Mouse (Mus musculus) MEL (cell line): Measurements from ENCODE around the gene Tub.

Source experiments
- CTCF ChIP-seq, 3 experiments: IDR thresholded peaks in 2 of 3; conservative IDR thresholded peaks in 1 of 3; 2 replicates each; pipeline ENCODE4 v1.5.1; 2011 to 2012; ENCODE audit warnings: low read length in 3 of 3, low read depth in 2 of 3, mild to moderate bottlenecking in 2 of 3, improper control_type of control experiment in 1 of 3, inconsistent platforms in 1 of 3, mixed read lengths in 1 of 3, moderate library complexity in 1 of 3; ENCODE audit not compliant: control insufficient read depth in 1 of 3, insufficient read depth in 1 of 3, poor library complexity in 1 of 3, severe bottlenecking in 1 of 3
- EP300 ChIP-seq, 2 experiments: IDR thresholded peaks; 2 replicates each; pipeline ENCODE4 v1.6.1; 2011; ENCODE audit warnings: improper control_type of control experiment in 2 of 2, low read length in 2 of 2, low read depth in 1 of 2, mild to moderate bottlenecking in 1 of 2
- HCFC1 ChIP-seq: IDR thresholded peaks from 2 replicates; pipeline ENCODE4 v1.6.1; 2012; ENCODE audit warnings: low read depth, mild to moderate bottlenecking, inconsistent platforms, low read length, improper control_type of control experiment, moderate library complexity
- MAZ ChIP-seq: IDR thresholded peaks from 2 replicates; pipeline ENCODE4 v1.6.1; 2012; ENCODE audit warnings: low read depth, mild to moderate bottlenecking, inconsistent platforms, low read length, improper control_type of control experiment
- MYB ChIP-seq: IDR thresholded peaks from 2 replicates; pipeline ENCODE4 v1.6.1; 2011; ENCODE audit warnings: mild to moderate bottlenecking, low read depth, low read length, improper control_type of control experiment
- NELFE ChIP-seq: IDR thresholded peaks from 2 replicates; pipeline ENCODE4 v1.6.1; 2011; ENCODE audit warnings: low read depth, low read length, improper control_type of control experiment
- NRF1 ChIP-seq: IDR thresholded peaks from 2 replicates; pipeline ENCODE4 v1.6.1; 2014; ENCODE audit warnings: low read depth, mild to moderate bottlenecking, inconsistent platforms, low read length, improper control_type of control experiment, moderate library complexity; ENCODE audit not compliant: poor library complexity, insufficient read depth, severe bottlenecking
- POLR2A ChIP-seq, 2 experiments: IDR thresholded peaks; 2 replicates each; pipeline ENCODE4 v1.6.1; 2011 to 2012; ENCODE audit warnings: low read length in 2 of 2, mild to moderate bottlenecking in 2 of 2, control low read depth in 1 of 2, improper control_type of control experiment in 1 of 2, low read depth in 1 of 2, moderate library complexity in 1 of 2; ENCODE audit not compliant: control insufficient read depth in 1 of 2, insufficient read depth in 1 of 2, poor library complexity in 1 of 2
- UBTF ChIP-seq: IDR thresholded peaks from 2 replicates; pipeline ENCODE4 v1.6.1; 2012; ENCODE audit warnings: low read depth, mild to moderate bottlenecking, inconsistent platforms, low read length, improper control_type of control experiment, moderate library complexity, borderline replicate concordance; ENCODE audit not compliant: insufficient read depth
- USF1 ChIP-seq: IDR thresholded peaks from 2 replicates; pipeline ENCODE4 v1.6.1; 2014; ENCODE audit warnings: low read depth, mild to moderate bottlenecking, inconsistent platforms, low read length, improper control_type of control experiment, moderate library complexity
- ZC3H11A ChIP-seq: IDR thresholded peaks from 2 replicates; pipeline ENCODE4 v1.6.1; 2012; ENCODE audit warnings: low read depth, mild to moderate bottlenecking, inconsistent platforms, low read length, improper control_type of control experiment
- ZKSCAN1 ChIP-seq: IDR thresholded peaks from 2 replicates; pipeline ENCODE4 v1.6.1; 2012; ENCODE audit warnings: low read depth, mild to moderate bottlenecking, inconsistent platforms, low read length, improper control_type of control experiment, moderate library complexity

GRCm38 (mm10) chr7:108954185-108954584, 4.0 kb downstream of the Tub start:
- peak; percentile 57 to 82 (median 72) for TF ChIP-seq CTCF (IDR thresholded peaks at IDR 0.05 in 2 of 3, conservative IDR thresholded peaks at IDR 0.05 in 1 of 3; ENCODE audit: control insufficient read depth in 1 of 3, insufficient read depth in 1 of 3, low read depth in 2 of 3, low read length in 3 of 3, poor library complexity in 1 of 3, severe bottlenecking in 1 of 3)
- no peak for TF ChIP-seq NELFE
- TF ChIP-seq EP300 (IDR thresholded peaks at IDR 0.05; ENCODE audit: low read depth in 1 of 2, low read length in 2 of 2) = no peak; a peak in 1 of 4 replicates
- no peak for TF ChIP-seq MYB
- no peak for TF ChIP-seq MAZ
- no peak for TF ChIP-seq USF1
- no peak for TF ChIP-seq NRF1
- no peak for TF ChIP-seq UBTF
- no peak for TF ChIP-seq POLR2A (IDR thresholded peaks at IDR 0.05; ENCODE audit: control insufficient read depth in 1 of 2, insufficient read depth in 1 of 2, low read depth in 1 of 2, low read length in 2 of 2, poor library complexity in 1 of 2)
- TF ChIP-seq ZC3H11A = no peak
- TF ChIP-seq HCFC1 = no peak
- no peak for TF ChIP-seq ZKSCAN1
